Mouse (Mus musculus) heart, embryonic 16.5 days (tissue): ENCODE data around the gene Bola2. TPM values are rescaled to one million over a fixed set of nuclear protein-coding genes. Genes with fewer than 3 reads are reported as not detected.
A peak's percentile ranks its signal among the peaks of the same experiment; 100 is the strongest.

Source experiments
- ATAC-seq: fragments of 200-750 bp; cut with Nextera tagmentation; replicated peaks from 2 replicates; pipeline ENCODE4 v1.8.0; 2017; ENCODE audit warnings: moderate number of reproducible peaks; ENCODE audit not compliant: insufficient read depth, low FRiP score; ENCODE audit errors: extremely low read depth
- H3K27ac ChIP-seq: fragments of 300-500 bp; sonication (generic); 2 replicates; pipeline ENCODE4 v1.5.1; 2014; ENCODE audit warnings: mild to moderate bottlenecking, low read length, control low read depth, moderate library complexity
- H3K27me3 ChIP-seq: fragments of 300-500 bp; sonication (generic); 2 replicates; pipeline ENCODE4 v1.6.1; 2014; ENCODE audit warnings: low read length, mixed read lengths; ENCODE audit not compliant: control insufficient read depth, insufficient read depth
- H3K36me3 ChIP-seq: fragments of 300-500 bp; sonication (generic); 2 replicates; pipeline ENCODE4 v1.6.1; 2014; ENCODE audit not compliant: control insufficient read depth, insufficient read depth
- H3K4me1 ChIP-seq: fragments of 300-500 bp; sonication (generic); 2 replicates; pipeline ENCODE4 v1.6.1; 2014; ENCODE audit warnings: low read length, mixed read lengths; ENCODE audit not compliant: control insufficient read depth, insufficient read depth
- H3K4me2 ChIP-seq: fragments of 300-500 bp; sonication (generic); 2 replicates; pipeline ENCODE4 v1.6.1; 2014; ENCODE audit warnings: low read depth, mild to moderate bottlenecking, control low read depth, low read length
- H3K4me3 ChIP-seq: fragments of 300-500 bp; sonication (generic); 2 replicates; pipeline ENCODE4 v1.5.1; 2014; ENCODE audit warnings: mild to moderate bottlenecking, control low read depth, low read length
- H3K9ac ChIP-seq: fragments of 300-500 bp; sonication (generic); 2 replicates; pipeline ENCODE4 v1.6.1; 2014; ENCODE audit warnings: low read length, control low read depth
- H3K9me3 ChIP-seq: fragments of 300-500 bp; sonication (generic); replicated peaks from 2 replicates; pipeline ENCODE4 v1.6.1; 2016; ENCODE audit warnings: low read length; ENCODE audit not compliant: control insufficient read depth
- WGBS: fragments of 180-500 bp; shearing (Covaris S2); extraction: QIAGEN DNeasy Blood & Tissue Kit; methylation state at CpG from one replicate; pipeline ENCODE4 v1.1.7; 2014; 5-methylcytosine and 5-hydroxymethylcytosine counted together
- polyA plus RNA-seq: library from polyadenylated mRNA; unstranded; fragments of >200 nt; fragmentation: Nextera tagmentation; extraction: Ambion mirVana; gene quantifications from 2 replicates; pipeline ENCODE4 v1.2.1, GENCODE M21; 2015

Gene Bola2
- polyA plus RNA-seq, 1 experiment from 2014 or later: 75.4 TPM

GRCm38 (mm10) chr7:126663646-126664045 lies 31.6 kb upstream of the Bola2 start:
- H3K4me1 ChIP-seq: 0 out of 2 replicates have a peak, but pooled peaks cover 5% of the 10 kb centered on the region
- H3K9ac ChIP-seq: no peak overlapping the region
- H3K4me3 ChIP-seq: no peak overlapping the region
- H3K27me3 ChIP-seq: no peaks in the 10 kb centered on the region
- no peaks in the 10 kb centered on the region for H3K9me3 ChIP-seq
- H3K4me2 ChIP-seq: no peak overlapping the region
- no peak; the same call in 1 of the 2 replicates for ATAC-seq
- peaks cover 15% of the 10 kb centered on the region for H3K36me3 ChIP-seq
- 69% methylated on average over 8 of the region's 8 CpGs for WGBS
- no peak overlapping the region for H3K27ac ChIP-seq

DNA sequence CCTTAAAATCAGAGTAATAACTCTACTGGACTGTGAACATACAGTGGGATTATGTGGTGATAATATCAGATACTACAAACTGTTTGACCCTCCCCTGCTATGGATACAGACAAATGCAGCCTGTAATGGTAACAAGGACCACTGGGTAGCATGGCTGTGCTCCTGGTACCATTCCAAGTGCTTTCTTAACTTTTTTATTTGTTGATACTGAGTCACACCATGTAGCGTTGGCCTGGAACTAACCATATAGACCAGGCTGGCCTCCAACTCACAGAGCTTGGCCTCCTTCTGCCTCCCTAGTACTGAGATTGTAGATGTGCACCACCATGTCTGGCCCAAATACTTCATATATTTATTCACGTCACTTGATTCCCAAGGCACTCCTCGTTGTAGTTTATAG lies 29.9 kb upstream of the Bola2 start:
- Histone ChIP-seq H3K4me2 (no peak overlapping the region), H3K27me3 (no peaks in the 10 kb centered on the region), H3K36me3 (peaks cover 15% of the 10 kb centered on the region), H3K27ac (no peak overlapping the region), H3K9ac (no peak overlapping the region), H3K9me3 (no peaks in the 10 kb centered on the region), H3K4me3 (no peak overlapping the region), H3K4me1 (0 out of 2 replicates have a peak, but pooled peaks cover 5% of the 10 kb centered on the region)
- no peak for ATAC-seq
- 94% methylated on average over 3 of the region's 3 CpGs for WGBS

DNA sequence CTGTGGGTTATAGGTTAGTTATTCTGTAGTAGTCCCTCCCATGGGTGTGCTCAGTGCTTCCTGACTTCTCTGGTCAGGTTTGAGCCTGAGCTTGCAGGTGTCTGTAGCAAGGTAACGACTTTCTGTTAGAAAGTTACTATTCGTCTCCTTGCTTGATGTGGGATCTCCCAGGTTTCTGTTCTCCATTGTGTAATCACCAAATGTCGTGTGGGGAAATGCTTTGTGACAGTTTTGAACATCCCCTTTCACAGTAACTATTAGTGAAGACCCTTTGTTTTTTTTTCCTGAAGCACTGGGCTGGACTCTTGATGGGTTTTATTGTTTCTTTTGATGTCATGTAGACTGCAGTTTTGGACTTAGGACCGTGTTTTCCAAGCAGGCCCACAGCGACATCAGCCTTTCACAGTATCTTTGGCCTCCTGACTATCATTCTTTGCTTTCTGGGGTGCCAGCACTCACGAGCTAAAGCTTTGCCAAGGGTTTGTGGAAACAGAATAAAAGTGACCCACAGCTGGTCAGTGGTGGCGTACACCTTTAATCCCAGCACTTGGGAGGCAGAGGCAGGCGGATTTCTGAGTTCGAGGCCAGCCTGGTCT lies 27.6 kb upstream of the Bola2 start:
- Histone ChIP-seq H3K36me3 (peaks cover 26% of the 10 kb centered on the region), H3K4me2 (no peak overlapping the region), H3K27me3 (no peaks in the 10 kb centered on the region), H3K27ac (peak overlapping the region; percentile 78), H3K9me3 (no peaks in the 10 kb centered on the region), H3K4me1 (0 out of 2 replicates have a peak, but pooled peaks cover 5% of the 10 kb centered on the region), H3K4me3 (no peak overlapping the region), H3K9ac (no peak overlapping the region)
- WGBS: 81% methylated on average over 9 of the region's 9 CpGs
- ATAC-seq: no peak

DNA sequence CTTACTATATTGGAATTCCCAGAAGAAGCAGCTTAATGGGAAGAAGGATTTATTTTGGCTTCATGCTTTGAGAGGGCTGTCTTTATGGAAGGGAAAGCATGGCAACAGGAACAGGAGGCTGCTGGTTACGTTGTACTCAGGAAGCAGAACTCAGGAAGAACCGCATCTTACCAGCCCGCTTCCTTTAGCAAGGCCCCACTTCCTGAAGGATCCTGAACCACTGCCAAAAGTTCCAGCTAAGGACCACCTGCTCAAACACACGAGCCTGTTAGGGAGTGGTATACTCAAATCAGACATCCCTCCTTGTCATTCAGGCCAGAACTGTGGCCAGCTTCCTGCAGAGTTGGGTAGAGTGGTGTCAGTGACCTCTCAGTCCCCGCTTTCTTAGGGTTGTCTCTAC lies 26.7 kb upstream of the Bola2 start:
- Histone ChIP-seq H3K4me3 (no peak overlapping the region), H3K36me3 (peaks cover 29% of the 10 kb centered on the region), H3K4me2 (no peak overlapping the region), H3K27me3 (no peaks in the 10 kb centered on the region), H3K4me1 (0 out of 2 replicates have a peak, but pooled peaks cover 5% of the 10 kb centered on the region), H3K9ac (no peak overlapping the region), H3K9me3 (no peaks in the 10 kb centered on the region), H3K27ac (peak overlapping the region; percentile 78)
- 60% methylated on average over 5 of the region's 5 CpGs for WGBS
- peak; percentile 64 for ATAC-seq

DNA sequence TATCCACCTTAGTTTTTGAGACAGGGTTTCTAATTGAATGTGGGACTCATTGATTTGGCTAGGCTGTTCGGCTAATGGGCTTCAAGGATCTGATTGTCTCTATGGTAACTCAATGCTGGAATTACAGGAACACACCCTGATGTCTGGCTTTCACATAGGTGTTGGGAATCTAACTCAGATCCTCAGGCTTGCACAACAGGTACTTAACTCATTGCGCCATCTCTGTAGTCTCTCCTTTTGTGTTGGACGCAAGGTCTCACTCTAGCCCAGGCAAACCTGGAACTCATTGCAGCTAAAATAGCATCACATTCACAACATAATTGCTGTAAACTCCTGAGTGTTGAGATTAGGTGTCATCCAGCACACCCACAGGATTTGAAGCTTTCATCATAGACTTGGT lies 25.0 kb upstream of the Bola2 start:
- Histone ChIP-seq H3K27ac (no peak overlapping the region), H3K9ac (no peak overlapping the region), H3K9me3 (no peaks in the 10 kb centered on the region), H3K4me1 (peaks cover 7% of the 10 kb centered on the region; the same call in 1 of the 2 replicates), H3K4me2 (no peak overlapping the region), H3K4me3 (no peak overlapping the region), H3K36me3 (peaks cover 32% of the 10 kb centered on the region), H3K27me3 (no peaks in the 10 kb centered on the region)
- 75% methylated on average over 3 of the region's 3 CpGs for WGBS
- no peak for ATAC-seq

GRCm38 (mm10) chr7:126672111-126672510 lies 23.1 kb upstream of the Bola2 start:
- peaks cover 22% of the 10 kb centered on the region for H3K4me1 ChIP-seq
- WGBS: 88% methylated on average over 9 of the region's 9 CpGs
- no peak for ATAC-seq

GRCm38 (mm10) chr7:126675104-126675503 lies 20.1 kb upstream of the Bola2 start:
- H3K4me2 ChIP-seq: peak overlapping the region; percentile 51; the same call in 1 of the 2 replicates
- no peak for ATAC-seq
- WGBS: 94% methylated on average over 8 of the region's 8 CpGs
- no peaks in the 10 kb centered on the region for H3K27me3 ChIP-seq
- no peak overlapping the region for H3K4me3 ChIP-seq
- H3K36me3 ChIP-seq: peaks cover 19% of the 10 kb centered on the region
- peaks cover 17% of the 10 kb centered on the region for H3K4me1 ChIP-seq
- H3K9me3 ChIP-seq: no peaks in the 10 kb centered on the region
- H3K9ac ChIP-seq: no peak overlapping the region
- no peak overlapping the region for H3K27ac ChIP-seq

More at GRCm38 (mm10) chr7:126672111-126672510, 23.1 kb upstream of the Bola2 start:
- H3K27me3 ChIP-seq: no peaks in the 10 kb centered on the region
- no peak overlapping the region for H3K9ac ChIP-seq
- H3K36me3 ChIP-seq: peaks cover 19% of the 10 kb centered on the region
- no peak overlapping the region for H3K27ac ChIP-seq
- H3K9me3 ChIP-seq: no peaks in the 10 kb centered on the region
- H3K4me2 ChIP-seq: no peak overlapping the region
- no peak overlapping the region for H3K4me3 ChIP-seq

DNA sequence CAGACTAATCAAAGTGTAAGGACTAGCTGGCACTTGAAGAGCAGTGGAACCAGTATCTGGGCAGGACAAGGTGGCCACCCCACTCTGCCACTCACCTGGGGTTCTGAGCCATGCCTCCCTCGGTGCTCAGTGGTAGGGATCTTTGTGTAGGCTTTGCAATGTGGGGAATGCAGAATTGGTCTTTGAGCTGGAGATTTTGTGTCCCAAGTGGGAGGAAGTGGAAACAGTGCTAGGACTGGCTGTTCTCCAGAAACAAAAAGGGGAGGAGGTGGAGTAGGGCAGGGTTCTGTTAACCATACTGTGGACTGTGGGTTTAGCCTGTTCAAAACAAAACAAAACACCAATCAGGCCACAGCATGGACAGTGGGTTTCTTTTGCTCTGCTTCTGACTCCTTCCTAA lies 19.0 kb upstream of the Bola2 start, which contains the start of gene Sult1a1:
Sult1a1 (minus strand) TSS at position 226 of the 400 bp plus-strand sequence.
- ATAC-seq: peak; percentile 74
- peak within 1 kb of the TSS; percentile 31 for H3K4me3 ChIP-seq
- 22% methylated on average over 1 of the region's 1 CpGs for whole genome bisulfite sequencing

GRCm38 (mm10) chr7:126676631-126677220 lies 18.5 kb upstream of the Bola2 start:
- ATAC-seq: no peak
- Histone ChIP-seq H3K9ac (no peak overlapping the region), H3K4me3 (no peak overlapping the region), H3K27me3 (no peaks in the 10 kb centered on the region), H3K36me3 (peaks cover 14% of the 10 kb centered on the region), H3K9me3 (no peaks in the 10 kb centered on the region), H3K4me1 (peaks cover 17% of the 10 kb centered on the region), H3K27ac (peak overlapping the region; percentile 89), H3K4me2 (peak overlapping the region; percentile 51; the same call in 1 of the 2 replicates)
- 64% methylated on average over 4 of the region's 4 CpGs for WGBS

More for the DNA sequence above, 19.0 kb upstream of the Bola2 start, which contains the start of gene Sult1a1:
- Histone ChIP-seq H3K36me3 (peaks cover 15% of the 10 kb centered on the region), H3K4me2 (peak within 1 kb of the TSS; percentile 51), H3K9ac (peak within 1 kb of the TSS; percentile 60), H3K4me1 (peaks cover 17% of the 10 kb centered on the region), H3K27ac (peak within 1 kb of the TSS; percentile 89), H3K27me3 (no peaks in the 10 kb centered on the region), H3K9me3 (no peaks in the 10 kb centered on the region)
